Mouse (Mus musculus) c-Kit-positive CD71-positive TER-119-positive erythroid progenitor cells, embryonic 14.5 days (primary cell): ENCODE measurements around the gene Dnlz.

Experiments used
- DNase-seq: peaks from one replicate; pipeline ENCODE4 v3.0.0-alpha.2; 2013; ENCODE audit warnings: low spot score

The Dnlz gene

DNA sequence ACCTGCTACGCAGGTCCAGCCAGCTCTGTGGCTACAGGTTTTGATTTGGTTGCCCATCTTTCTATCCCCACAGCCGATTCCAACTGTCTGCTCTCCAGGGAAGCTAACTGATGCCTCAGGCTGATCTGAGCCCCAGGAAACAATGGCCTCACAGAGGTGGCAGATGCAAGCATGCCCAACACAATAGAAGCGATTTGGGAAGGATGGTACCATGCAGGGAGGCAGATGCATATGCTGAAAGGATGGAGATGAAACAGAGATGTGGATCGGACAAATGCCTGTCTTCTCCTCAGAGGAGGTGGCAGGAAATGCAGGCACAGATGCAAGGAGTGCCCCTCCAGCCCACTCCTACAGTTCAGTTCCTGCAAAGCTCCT, 53.1 kb downstream of the Dnlz start:
- DNase-seq: no peak

DNA sequence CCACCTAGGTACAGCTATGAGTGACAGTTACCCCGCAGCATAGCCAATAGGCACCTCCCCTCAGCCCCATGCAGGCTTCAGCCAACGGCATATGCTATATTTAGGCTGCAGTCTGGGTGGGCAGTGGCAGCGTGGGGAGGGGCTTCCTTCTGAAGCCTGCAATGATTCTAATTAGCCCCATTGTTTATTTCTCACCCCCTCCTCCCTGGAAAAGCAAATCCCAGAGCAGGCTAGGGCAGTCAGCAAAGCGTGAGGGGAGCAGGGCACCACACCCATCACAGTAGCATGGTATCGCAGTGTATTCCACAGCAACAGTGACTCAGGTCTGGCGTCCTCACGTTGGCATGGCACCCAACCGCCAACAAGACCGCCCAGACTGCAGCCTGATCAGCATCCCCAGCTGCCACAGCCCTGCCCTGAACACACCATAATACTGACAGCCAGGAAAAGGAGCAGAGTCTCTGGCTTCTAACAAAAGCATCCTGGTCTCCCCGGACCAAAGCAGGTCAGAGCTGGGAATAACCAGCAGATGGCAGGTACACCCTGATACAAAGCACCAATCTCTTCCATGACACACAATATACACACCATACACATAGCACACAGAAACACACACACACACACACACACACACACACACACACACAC, 53.6 kb downstream of the Dnlz start:
- no peak for DNase-seq
